Mouse (Mus musculus) MEL (cell line): Measurements from ENCODE around the gene Cap1. TPM values are rescaled to one million over a fixed set of nuclear protein-coding genes. Genes with fewer than 3 reads are reported as not detected.

Source experiments
- DNase-seq: peaks from one replicate; pipeline ENCODE4 v3.0.0; 2011; ENCODE audit warnings: low read depth, low spot score
- H3K27ac ChIP-seq: 2 replicates; pipeline ENCODE4 v1.5.1; 2012; ENCODE audit warnings: low read depth, mild to moderate bottlenecking, control low read depth, low read length, moderate library complexity; ENCODE audit not compliant: control insufficient read depth
- H3K27me3 ChIP-seq, 2 experiments: fragments of 150-350 bp in 1 of 2; sonication (generic) in 1 of 2; 2 replicates each; pipeline ENCODE4 v1.6.1; 2012; ENCODE audit warnings: low read length in 2 of 2, mild to moderate bottlenecking in 2 of 2, improper control_type of control experiment in 1 of 2, moderate library complexity in 1 of 2; ENCODE audit not compliant: insufficient read depth in 2 of 2, control insufficient read depth in 1 of 2
- H3K36me3 ChIP-seq, 2 experiments: 2 replicates each; pipeline ENCODE4 v1.6.1; 2012 to 2014; ENCODE audit warnings: low read length in 2 of 2, improper control_type of control experiment in 1 of 2, inconsistent platforms in 1 of 2, mild to moderate bottlenecking in 1 of 2; ENCODE audit not compliant: insufficient read depth in 2 of 2, control insufficient read depth in 1 of 2
- H3K4me1 ChIP-seq, 2 experiments: fragments of 150-350 bp in 1 of 2; sonication (generic) in 1 of 2; 2 replicates each; pipeline ENCODE4 v1.6.1; 2012; ENCODE audit warnings: low read length in 2 of 2, improper control_type of control experiment in 1 of 2, mild to moderate bottlenecking in 1 of 2; ENCODE audit not compliant: insufficient read depth in 2 of 2, control insufficient read depth in 1 of 2
- H3K4me3 ChIP-seq, 2 experiments: fragments of 150-350 bp in 1 of 2; sonication (generic) in 1 of 2; 2 replicates each; pipeline ENCODE4 v1.5.1; 2012; ENCODE audit warnings: low read depth in 2 of 2, low read length in 2 of 2, mild to moderate bottlenecking in 2 of 2, moderate library complexity in 2 of 2, control low read depth in 1 of 2, improper control_type of control experiment in 1 of 2; ENCODE audit not compliant: control insufficient read depth in 1 of 2, insufficient read depth in 1 of 2
- H3K79me2 ChIP-seq: 2 replicates; pipeline ENCODE4 v1.6.1; 2012; ENCODE audit warnings: mild to moderate bottlenecking, low read length, moderate library complexity; ENCODE audit not compliant: control insufficient read depth, poor library complexity, insufficient read depth
- H3K9ac ChIP-seq: 2 replicates; pipeline ENCODE4 v1.6.1; 2012; ENCODE audit warnings: low read depth, mild to moderate bottlenecking, control low read depth, low read length, moderate library complexity; ENCODE audit not compliant: control insufficient read depth, poor library complexity, severe bottlenecking
- H3K9me3 ChIP-seq: fragments of 150-350 bp; sonication (generic); replicated peaks from 2 replicates; pipeline ENCODE4 v1.6.1; 2012; ENCODE audit warnings: mild to moderate bottlenecking, low read length, improper control_type of control experiment, moderate library complexity; ENCODE audit not compliant: insufficient read depth
- CHD1 ChIP-seq: IDR thresholded peaks from 2 replicates; pipeline ENCODE4 v1.6.1; 2012; ENCODE audit warnings: low read depth, mild to moderate bottlenecking, inconsistent platforms, low read length, improper control_type of control experiment
- E2F4 ChIP-seq: IDR thresholded peaks from 2 replicates; pipeline ENCODE4 v1.6.1; 2011; ENCODE audit warnings: low read depth, low read length, improper control_type of control experiment, borderline replicate concordance
- ELF1 ChIP-seq: IDR thresholded peaks from 2 replicates; pipeline ENCODE4 v1.6.1; 2014; ENCODE audit warnings: low read depth, mild to moderate bottlenecking, inconsistent platforms, low read length, improper control_type of control experiment, moderate library complexity
- EP300 ChIP-seq, 2 experiments: IDR thresholded peaks; 2 replicates each; pipeline ENCODE4 v1.6.1; 2011; ENCODE audit warnings: improper control_type of control experiment in 2 of 2, low read length in 2 of 2, low read depth in 1 of 2, mild to moderate bottlenecking in 1 of 2
- ETS1 ChIP-seq: IDR thresholded peaks from 2 replicates; pipeline ENCODE4 v1.6.1; 2012; ENCODE audit warnings: low read depth, mild to moderate bottlenecking, inconsistent platforms, low read length, improper control_type of control experiment, moderate library complexity
- GATA1 ChIP-seq: IDR thresholded peaks from 2 replicates; pipeline ENCODE4 v1.6.1; 2011; ENCODE audit warnings: low read depth, low read length, improper control_type of control experiment
- HCFC1 ChIP-seq: IDR thresholded peaks from 2 replicates; pipeline ENCODE4 v1.6.1; 2012; ENCODE audit warnings: low read depth, mild to moderate bottlenecking, inconsistent platforms, low read length, improper control_type of control experiment, moderate library complexity
- JUND ChIP-seq: IDR thresholded peaks from 2 replicates; pipeline ENCODE4 v1.6.1; 2011; ENCODE audit warnings: low read depth, mild to moderate bottlenecking, improper control_type of control experiment, low read length
- KAT2A ChIP-seq: conservative IDR thresholded peaks from 2 replicates; pipeline ENCODE4 v1.6.1; 2012; ENCODE audit warnings: low read depth, low read length, improper control_type of control experiment, inconsistent platforms
- MAZ ChIP-seq: IDR thresholded peaks from 2 replicates; pipeline ENCODE4 v1.6.1; 2012; ENCODE audit warnings: low read depth, mild to moderate bottlenecking, inconsistent platforms, low read length, improper control_type of control experiment
- MXI1 ChIP-seq: IDR thresholded peaks from 2 replicates; pipeline ENCODE4 v1.6.1; 2011; ENCODE audit warnings: mild to moderate bottlenecking, low read depth, low read length, improper control_type of control experiment
- MYC ChIP-seq: IDR thresholded peaks from 2 replicates; pipeline ENCODE4 v1.6.1; 2011; ENCODE audit warnings: low read depth, mild to moderate bottlenecking, low read length, improper control_type of control experiment, moderate library complexity
- NELFE ChIP-seq: IDR thresholded peaks from 2 replicates; pipeline ENCODE4 v1.6.1; 2011; ENCODE audit warnings: low read depth, low read length, improper control_type of control experiment
- NRF1 ChIP-seq: IDR thresholded peaks from 2 replicates; pipeline ENCODE4 v1.6.1; 2014; ENCODE audit warnings: low read depth, mild to moderate bottlenecking, inconsistent platforms, low read length, improper control_type of control experiment, moderate library complexity; ENCODE audit not compliant: poor library complexity, insufficient read depth, severe bottlenecking
- POLR2AphosphoS5 ChIP-seq: IDR thresholded peaks from 2 replicates; pipeline ENCODE4 v1.6.1; 2012; ENCODE audit warnings: low read depth, borderline replicate concordance, mild to moderate bottlenecking, inconsistent platforms, low read length, moderate library complexity, mixed read lengths
- RAD21 ChIP-seq: IDR thresholded peaks from 2 replicates; pipeline ENCODE4 v1.6.1; 2011; ENCODE audit warnings: mild to moderate bottlenecking, low read depth, low read length, improper control_type of control experiment
- RCOR1 ChIP-seq: IDR thresholded peaks from 2 replicates; pipeline ENCODE4 v1.6.1; 2012; ENCODE audit warnings: low read depth, mild to moderate bottlenecking, inconsistent platforms, low read length, improper control_type of control experiment
- SMC3 ChIP-seq: IDR thresholded peaks from 2 replicates; pipeline ENCODE4 v1.6.1; 2011; ENCODE audit warnings: low read depth, low read length, improper control_type of control experiment
- TCF12 ChIP-seq: IDR thresholded peaks from 2 replicates; pipeline ENCODE4 v1.6.1; 2014; ENCODE audit warnings: low read depth, mild to moderate bottlenecking, inconsistent platforms, low read length, improper control_type of control experiment, moderate library complexity
- USF1 ChIP-seq: IDR thresholded peaks from 2 replicates; pipeline ENCODE4 v1.6.1; 2014; ENCODE audit warnings: low read depth, mild to moderate bottlenecking, inconsistent platforms, low read length, improper control_type of control experiment, moderate library complexity
- USF2 ChIP-seq, 2 experiments: IDR thresholded peaks; 2 replicates each; pipeline ENCODE4 v1.6.1; 2011 to 2012; ENCODE audit warnings: improper control_type of control experiment in 2 of 2, low read length in 2 of 2, borderline replicate concordance in 1 of 2, inconsistent platforms in 1 of 2, low read depth in 1 of 2, mild to moderate bottlenecking in 1 of 2; ENCODE audit not compliant: insufficient read depth in 1 of 2
- ZKSCAN1 ChIP-seq: IDR thresholded peaks from 2 replicates; pipeline ENCODE4 v1.6.1; 2012; ENCODE audit warnings: low read depth, mild to moderate bottlenecking, inconsistent platforms, low read length, improper control_type of control experiment, moderate library complexity
- ZMIZ1 ChIP-seq: IDR thresholded peaks from 2 replicates; pipeline ENCODE4 v1.6.1; 2012; ENCODE audit warnings: low read depth, mild to moderate bottlenecking, inconsistent platforms, low read length, improper control_type of control experiment, moderate library complexity
- ZNF384 ChIP-seq: IDR thresholded peaks from 2 replicates; pipeline ENCODE4 v1.6.1; 2012; ENCODE audit warnings: low read depth, mild to moderate bottlenecking, inconsistent platforms, low read length, improper control_type of control experiment
- polyA plus RNA-seq, 2 experiments: library from polyadenylated mRNA; stranded (reverse) in 1 of 2; unstranded in 1 of 2; fragments of >175 nt in 1 of 2; fragments of >200 nt in 1 of 2; gene quantifications; 2 replicates each; pipeline versions ENCODE4 v1.2.1 to v1.2.4; 2012; ENCODE audit warnings: low replicate concordance in 2 of 2, low read depth in 1 of 2; ENCODE audit not compliant: insufficient read length in 2 of 2, insufficient read depth in 1 of 2, missing spikeins in 1 of 2
- total RNA-seq: library from RNA; depleted of rRNA; stranded (reverse); fragments of 300-350 nt; gene quantifications from 2 replicates; pipeline ENCODE4 v1.2.3, GENCODE M21; 2012

Cap1 gene
- total and polyA plus RNA-seq, 3 experiments: 68.3 to 134 TPM; not detected in 1

GRCm38 (mm10) chr4:122861836-122862235 is 24.0 kb downstream of the Cap1 start:
- H3K27ac ChIP-seq: no peak overlapping the region
- DNase-seq: no peak
- TF ChIP-seq ZMIZ1 (no peak), RAD21 (no peak), POLR2AphosphoS5 (no peak), ZKSCAN1 (no peak), USF1 (no peak), CHD1 (no peak), MXI1 (no peak), USF2 (IDR thresholded peaks at IDR 0.05; ENCODE audit: borderline replicate concordance in 1 of 2, insufficient read depth in 1 of 2, low read depth in 1 of 2, low read length in 2 of 2) (no peak), HCFC1 (no peak), SMC3 (no peak)
- TF ChIP-seq, all 39 proteins: peak for 0
- Histone ChIP-seq H3K4me1 (no peaks in the 10 kb centered on the region), H3K79me2 (no peaks in the 10 kb centered on the region), H3K4me3 (no peak overlapping the region), H3K9me3 (no peaks in the 10 kb centered on the region), H3K27me3 (no peaks in the 10 kb centered on the region), H3K9ac (no peak overlapping the region), H3K36me3 (peaks cover 0 to 21% of the 10 kb centered on the region in 2 experiments; a peak in 2 of 4 replicates)

GRCm38 (mm10) chr4:122859096-122859674 is 26.7 kb downstream of the Cap1 start:
- Histone ChIP-seq H3K27ac (no peak overlapping the region), H3K27me3 (no peaks in the 10 kb centered on the region), H3K9me3 (no peaks in the 10 kb centered on the region), H3K79me2 (no peaks in the 10 kb centered on the region), H3K9ac (no peak overlapping the region), H3K4me3 (no peak overlapping the region), H3K4me1 (no peaks in the 10 kb centered on the region), H3K36me3 (peaks cover 0 to 15% of the 10 kb centered on the region in 2 experiments; a peak in 2 of 4 replicates)
- TF ChIP-seq NELFE (no peak), TCF12 (no peak), ELF1 (no peak), ETS1 (no peak), EP300 (IDR thresholded peaks at IDR 0.05; ENCODE audit: low read depth in 1 of 2, low read length in 2 of 2) (no peak), MAZ (no peak), ZNF384 (no peak), KAT2A (no peak), E2F4 (no peak), MYC (no peak), JUND (no peak), POLR2AphosphoS5 (no peak), NRF1 (no peak), RCOR1 (no peak), GATA1 (no peak), ZKSCAN1 (no peak)
- no peak for DNase-seq
